Mouse (Mus musculus): ENCODE data around the gene 2610044O15Rik8. TPM values are rescaled to one million over a fixed set of nuclear protein-coding genes. Genes with fewer than 3 reads are reported as not detected.

Gene 2610044O15Rik8
- total RNA-seq (2022): 10 to 100 TPM; 20.4 to 27.5 (median 25.0) TPM

GRCm38 (mm10) chr8:129234027-129234733 is at the start of gene 2610044O15Rik8:
2610044O15Rik8 (minus strand) TSS chr8:129234406.
- peak; percentile 90 to 92 for DNase-seq (ENCODE audit: low spot score in 2 of 2)

- DNase-seq (ENCODE audit: low spot score in 2 of 2): no peak
Measured at GRCm38 (mm10) chr8:129265918-129266317, 31.7 kb upstream of the 2610044O15Rik8 start.

GRCm38 (mm10) chr8:129264296-129264695 is 30.1 kb upstream of the 2610044O15Rik8 start:
- DNase-seq (ENCODE audit: low spot score in 2 of 2): no peak

- peak; percentile 84 for DNase-seq (ENCODE audit: low spot score in 2 of 2)
Measured at GRCm38 (mm10) chr8:129263211-129263927, 29.2 kb upstream of the 2610044O15Rik8 start.

DNA sequence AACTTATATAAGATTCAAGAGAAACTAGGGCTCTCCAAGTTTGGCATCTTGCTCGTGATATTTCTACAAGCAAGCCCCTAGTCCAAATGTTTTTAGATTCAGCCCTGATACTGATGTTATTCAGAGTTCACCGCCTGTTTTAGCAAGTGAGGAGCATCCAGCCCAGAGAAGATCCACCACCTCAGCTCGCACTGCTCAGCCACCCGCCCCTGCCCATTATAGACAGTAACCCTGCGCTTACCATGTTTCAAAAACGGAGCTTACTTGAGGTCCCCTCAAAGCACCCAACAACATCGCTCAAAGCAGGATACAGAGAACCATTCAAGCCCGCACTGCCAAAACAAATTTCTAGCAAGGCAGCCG is 561 bp downstream of the 2610044O15Rik8 start:
- DNase-seq (ENCODE audit: low spot score in 2 of 2): no peak

Other genes starting within 250 kb of the 2610044O15Rik8 start
- gene Ccdc7a, start 168.9 kb downstream of the 2610044O15Rik8 start, total RNA-seq (2022): not detected
- gene Ccdc7b, start 167.3 kb downstream of the 2610044O15Rik8 start, total RNA-seq (2022): not detected
- gene Gm10999, start 102.7 kb downstream of the 2610044O15Rik8 start, total RNA-seq (2022): not detected

Measured in layer of hippocampus, adult 8-10 months (tissue).